Mouse (Mus musculus) ovary, postnatal 14 days (tissue): ENCODE results near the gene Slamf9.

Source experiments
- DNase-seq: peaks from one replicate; pipeline ENCODE4 v3.0.0; 2022; ENCODE audit warnings: low spot score

Gene Slamf9

DNA sequence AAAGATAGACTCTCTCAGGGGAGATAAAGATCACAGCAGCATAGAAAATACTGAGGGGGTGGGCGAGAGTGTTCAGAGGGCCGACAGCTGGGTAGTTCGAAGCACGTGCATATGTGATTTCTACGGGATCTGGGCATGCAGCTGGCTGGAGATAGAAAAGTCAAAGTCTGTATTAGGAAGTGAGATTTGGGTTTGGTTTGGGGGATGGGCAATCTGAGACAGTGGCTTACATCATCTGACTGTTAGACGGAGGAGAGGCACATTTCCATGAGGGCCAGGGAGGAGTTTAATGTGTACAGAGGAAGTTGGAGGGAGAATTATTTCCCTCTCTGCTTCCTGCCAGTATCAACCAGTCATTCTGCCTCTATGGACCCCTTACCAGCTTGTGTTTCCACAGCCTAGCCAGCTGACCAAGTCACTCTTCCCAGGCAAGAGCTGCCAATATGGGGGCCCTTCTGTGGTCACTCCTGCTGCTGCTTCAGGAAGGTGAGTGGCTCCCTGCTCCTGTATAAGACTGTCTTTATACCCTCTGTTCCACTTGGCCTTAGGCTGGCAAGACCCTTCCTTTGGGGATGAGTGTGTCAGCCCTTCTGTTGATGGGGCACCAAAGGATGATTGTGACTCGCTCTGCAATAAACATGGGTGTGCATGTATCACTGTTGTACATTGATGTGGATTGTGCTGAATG lies at the start of gene Slamf9:
Slamf9 (plus strand) TSS at position 305 of the 688 bp plus-strand sequence.
- no peak for DNase-seq

DNA sequence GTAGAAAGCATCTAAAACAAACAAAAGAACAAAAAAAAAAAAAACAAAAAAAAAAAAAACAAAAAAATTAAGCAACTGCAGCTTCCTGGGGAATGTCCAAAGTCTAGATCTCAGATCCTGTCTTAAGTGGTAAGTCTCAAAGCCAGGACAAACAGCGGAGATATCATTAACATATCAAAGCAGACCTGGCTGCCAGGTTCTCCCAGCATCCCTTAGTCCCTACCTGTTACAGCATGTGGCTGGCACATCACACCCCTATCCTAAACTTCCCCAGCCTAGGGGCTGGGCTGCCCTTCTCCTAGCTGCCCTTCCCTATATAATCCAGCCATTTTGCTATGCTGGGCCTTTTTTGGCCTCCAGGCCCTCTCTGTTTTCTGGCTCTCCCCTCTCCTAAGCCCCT lies 48.7 kb upstream of the Slamf9 start:
- no peak for DNase-seq

DNA sequence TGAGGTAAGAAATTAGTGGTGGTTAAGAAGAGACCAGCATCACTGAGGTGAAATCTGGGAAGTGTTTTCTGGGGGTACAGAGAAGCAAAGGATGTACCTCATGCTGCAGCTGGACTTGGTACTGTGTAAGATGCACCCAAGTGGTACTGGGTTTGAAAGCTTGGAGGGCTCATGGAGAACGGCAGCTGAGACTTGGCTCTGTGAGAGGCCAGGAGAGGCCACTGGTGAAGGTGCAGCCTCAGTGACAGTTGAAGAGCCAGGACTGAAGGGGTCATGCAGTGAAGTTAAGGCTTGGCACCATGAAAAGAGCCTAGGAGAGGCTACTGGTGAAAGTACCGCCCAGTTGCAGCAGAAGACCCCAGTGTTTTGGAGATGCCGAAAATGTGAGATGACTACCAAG lies 47.3 kb upstream of the Slamf9 start:
- DNase-seq = no peak

DNA sequence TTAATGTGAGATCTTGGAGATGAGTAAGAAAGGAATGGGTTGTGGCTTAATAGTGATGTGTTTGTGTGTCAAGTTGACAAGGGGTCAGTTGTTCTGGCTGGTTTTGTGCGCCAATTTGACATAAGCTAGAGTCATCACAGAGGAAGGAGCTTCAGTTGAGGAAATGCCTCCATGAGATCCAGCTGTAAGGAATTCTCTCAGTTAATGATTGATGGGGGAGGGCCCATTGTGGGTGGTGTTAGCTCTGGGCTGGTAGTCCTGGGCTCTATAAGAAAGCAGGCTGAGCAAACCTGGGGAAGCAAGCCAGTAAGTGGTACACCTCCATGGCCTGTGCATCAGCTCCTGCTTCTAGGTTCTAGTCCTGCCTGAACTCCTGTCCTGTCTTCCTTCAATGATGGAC lies 46.5 kb upstream of the Slamf9 start:
- no peak for DNase-seq

DNA sequence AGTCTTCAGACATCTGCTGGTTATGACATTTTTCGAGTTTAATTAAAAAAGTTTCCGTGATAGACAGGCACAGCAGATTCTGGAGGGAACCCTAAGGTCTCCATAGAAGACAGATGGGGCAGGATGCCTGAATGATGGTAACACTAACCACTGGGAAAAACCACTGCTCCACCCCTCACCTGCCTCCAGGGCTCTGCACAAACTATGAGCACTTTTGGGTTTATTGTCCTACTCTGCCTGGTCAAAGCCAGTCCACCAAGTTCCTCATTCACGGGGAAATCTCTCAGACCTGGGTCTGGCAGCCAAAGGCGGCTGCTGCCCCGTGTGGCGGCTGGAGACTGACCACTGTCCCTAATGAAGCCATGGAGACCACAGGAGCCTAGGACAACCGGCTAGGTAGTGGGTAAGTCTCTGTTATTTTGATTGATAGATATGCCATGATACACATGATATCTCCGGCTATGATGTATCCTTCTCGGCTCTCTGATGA lies 44.4 kb upstream of the Slamf9 start:
- DNase-seq = no peak

DNA sequence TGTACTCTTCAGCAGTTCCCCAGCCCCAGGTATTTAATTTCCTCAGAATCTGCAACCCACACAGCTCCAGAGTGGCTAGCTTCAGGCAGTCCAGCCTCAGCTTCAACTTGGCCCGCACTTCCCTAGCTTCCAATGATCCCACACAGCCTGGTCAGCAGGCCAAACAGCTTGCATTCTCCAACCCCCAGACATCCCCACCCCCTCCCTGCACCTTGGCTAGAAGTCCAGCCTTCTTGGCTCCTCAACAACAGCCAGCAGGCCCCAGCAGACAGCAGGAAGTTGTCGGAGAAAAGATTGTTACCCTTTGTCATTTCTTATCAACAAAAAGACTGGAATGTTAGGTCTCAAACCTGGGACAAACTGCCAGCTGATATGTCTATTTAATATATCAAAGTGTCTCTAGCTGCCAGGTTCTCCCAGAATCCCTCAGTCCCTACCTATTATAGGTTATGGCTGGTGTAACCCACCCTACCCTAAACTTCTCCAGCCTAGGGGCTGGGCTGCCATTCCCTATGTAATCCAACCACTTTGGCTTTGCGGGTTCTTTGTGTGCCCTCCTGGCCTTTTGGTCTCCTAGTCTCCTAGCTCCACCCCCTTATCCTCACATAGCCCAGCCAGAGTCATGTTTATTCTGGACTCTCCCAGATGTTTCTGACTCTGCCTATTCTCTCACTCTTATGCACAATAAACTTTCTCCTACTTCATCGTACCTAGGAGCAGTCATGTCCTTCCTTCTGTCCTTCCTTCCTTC lies 43.1 kb upstream of the Slamf9 start:
- peak; percentile 45 for DNase-seq

DNA sequence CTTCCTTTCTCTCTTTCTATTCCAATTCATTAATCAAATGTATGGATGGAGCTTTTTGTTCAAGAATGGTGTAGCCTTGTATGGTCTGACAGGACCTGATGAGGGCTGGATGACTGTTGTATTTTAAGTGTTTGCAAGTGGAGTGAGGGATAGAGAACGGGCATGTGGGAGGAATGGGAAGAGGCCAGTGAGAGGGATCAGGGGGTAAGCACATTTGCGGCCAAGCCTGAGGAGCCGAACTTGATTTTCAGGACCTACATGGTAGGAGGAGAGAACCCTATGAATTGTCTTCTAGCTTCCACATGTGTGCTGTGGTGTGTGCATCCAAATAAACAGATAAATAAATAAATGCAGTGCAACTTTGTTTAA lies 42.6 kb upstream of the Slamf9 start:
- no peak for DNase-seq

DNA sequence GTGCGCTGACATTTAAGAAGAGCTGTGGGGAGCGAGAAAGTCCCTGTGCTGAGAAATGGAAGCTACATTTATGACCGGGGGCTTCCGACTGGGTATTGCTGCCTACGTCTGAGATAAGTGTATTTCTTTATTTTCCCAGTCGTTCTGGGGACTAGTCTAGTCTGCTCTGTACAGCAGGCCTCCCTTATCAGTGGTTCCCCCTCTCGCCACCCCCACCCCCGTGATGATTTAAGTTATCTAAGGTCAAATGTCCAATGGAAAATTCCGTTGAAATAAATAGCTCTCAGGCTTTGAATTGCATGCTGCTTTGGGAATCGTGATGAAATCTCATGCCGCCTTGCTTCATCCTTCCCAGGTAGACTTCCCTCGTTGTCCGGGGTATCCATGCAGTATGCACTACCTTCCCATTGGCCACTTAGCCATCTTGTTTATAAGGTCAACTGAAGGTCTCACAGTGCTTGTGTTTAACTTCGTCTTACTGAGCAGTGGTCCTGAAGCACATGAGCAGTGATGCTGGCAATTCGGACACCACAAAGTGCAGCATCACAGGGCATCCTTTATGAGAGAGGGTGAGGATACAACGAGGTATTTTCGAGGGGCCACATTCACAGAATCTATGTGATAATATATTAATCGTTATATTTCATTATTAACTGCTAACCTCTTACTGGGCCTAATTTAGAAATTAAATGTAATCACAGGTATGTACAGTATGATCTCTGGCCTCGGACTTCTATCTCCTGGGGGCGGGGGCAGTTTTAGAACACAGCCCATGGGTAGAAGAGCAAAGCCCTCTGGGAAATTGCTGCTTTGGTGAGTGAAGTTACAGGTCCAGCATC lies 41.9 kb upstream of the Slamf9 start:
- DNase-seq = no peak

DNA sequence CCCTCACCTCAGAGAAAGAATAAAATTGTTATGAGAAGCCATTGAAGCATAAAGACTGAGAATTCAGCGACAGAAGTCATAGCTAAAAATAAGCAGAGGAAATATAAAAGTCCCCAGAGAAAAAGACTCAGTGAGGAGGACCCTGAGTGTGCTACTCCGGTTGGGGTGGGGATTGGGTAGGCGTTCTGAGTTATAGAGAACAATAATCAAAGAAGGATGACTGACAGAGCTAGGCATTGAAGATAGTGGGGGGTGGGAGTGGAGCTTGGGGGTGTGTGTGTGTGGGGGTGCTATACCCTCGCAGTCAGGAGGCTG lies 41.4 kb upstream of the Slamf9 start:
- DNase-seq = no peak

DNA sequence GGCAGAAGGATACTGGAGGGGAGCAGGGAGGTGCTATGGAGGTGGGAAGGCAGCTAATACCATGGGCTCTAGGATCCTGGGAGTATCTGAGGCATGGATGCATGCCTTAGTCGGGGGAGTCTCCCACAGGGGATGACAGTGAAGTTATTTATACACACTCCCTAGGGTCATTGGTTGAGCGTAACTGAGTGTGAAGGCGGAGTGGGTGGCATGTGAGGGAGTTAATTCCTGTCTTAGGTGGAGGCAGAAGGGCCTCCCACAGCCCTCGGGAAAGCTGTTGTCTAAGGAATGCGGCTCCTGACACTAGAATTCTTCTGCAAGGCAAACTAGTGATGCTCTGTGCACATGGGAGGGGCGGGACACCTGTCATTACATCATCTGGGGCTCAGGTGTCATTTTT lies 38.4 kb upstream of the Slamf9 start:
- no peak for DNase-seq

DNA sequence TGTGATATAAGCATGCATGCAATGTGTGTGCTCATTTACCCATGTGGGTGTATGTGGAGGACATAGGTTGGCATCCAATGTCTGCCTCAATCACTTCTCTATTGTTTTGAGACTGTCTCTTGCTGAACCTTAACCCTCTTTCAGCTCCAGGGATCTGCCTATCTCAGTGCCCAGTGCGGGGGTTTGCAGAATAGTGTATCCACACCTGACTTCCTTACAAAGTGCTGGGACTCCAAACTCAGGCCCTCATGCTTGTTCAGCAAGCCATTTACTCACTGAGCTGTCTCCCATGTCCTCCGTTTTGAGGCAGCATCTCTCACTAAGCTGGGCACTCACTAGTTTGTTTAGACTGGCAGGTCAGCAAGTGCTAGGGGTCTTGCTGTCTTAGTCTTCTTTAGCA lies 36.5 kb upstream of the Slamf9 start:
- no peak for DNase-seq

DNA sequence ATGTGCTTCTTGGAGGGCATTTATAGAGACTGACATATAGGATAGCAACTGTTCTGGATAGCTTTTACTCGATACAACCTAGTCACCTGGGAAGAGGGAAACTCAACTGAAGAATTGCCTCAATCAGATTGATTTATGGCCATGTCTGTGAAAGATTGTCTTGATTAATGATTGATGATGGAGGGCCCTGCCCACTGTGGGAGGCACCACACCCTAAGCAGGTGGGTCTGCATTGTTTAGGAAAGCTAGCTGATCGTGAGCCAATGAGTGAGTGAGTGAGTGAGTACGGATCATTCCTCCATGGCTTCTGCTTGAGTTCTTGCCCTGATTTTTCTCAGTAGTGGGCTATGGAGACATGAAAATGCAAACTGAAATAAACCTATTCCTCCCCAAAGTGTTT lies 34.6 kb upstream of the Slamf9 start:
- no peak for DNase-seq

DNA sequence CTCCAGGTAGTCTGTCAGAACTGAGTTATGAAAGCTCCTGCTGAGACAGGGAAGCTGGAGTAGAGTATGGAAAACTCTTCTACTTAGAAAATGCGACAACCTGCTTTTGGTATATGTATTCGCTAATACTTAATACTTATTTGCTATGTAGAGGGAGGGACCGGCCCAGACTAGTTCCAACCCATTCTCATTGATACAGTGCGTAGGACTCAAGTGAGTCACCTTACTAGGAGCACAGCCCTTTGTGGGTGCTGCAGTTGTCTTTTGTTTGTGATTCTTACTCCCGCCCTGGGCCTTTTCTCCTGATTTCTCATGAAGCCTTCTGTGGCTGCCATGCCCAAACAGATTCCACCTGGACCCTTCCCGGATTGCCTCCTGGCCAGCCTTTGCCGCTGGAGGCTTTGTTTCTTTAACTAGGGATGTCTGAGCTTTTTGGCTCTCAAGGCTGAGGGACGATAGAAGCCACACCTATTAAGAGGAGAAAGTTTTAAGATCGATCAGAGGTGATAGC lies 33.2 kb upstream of the Slamf9 start:
- DNase-seq = no peak

DNA sequence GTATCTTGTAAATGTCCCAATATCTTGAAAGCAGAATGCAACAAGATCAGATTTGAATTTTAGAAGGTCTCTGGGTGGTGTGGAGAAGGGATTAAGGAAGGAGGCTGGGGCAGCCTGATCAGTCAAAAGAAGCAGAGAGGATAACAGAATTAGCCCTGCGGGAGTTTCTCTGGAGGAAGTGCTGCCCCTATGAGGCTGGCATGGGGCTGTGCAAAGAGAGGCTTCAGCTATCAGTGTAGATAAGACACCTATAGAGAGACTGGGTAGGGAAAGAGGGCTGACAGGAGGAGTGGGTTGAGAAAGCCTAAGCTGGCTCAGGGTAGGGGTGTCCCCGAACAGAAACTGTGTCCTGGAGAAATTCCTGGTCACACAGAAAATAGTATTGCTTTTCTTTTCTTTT lies 24.9 kb upstream of the Slamf9 start:
- DNase-seq = no peak

DNA sequence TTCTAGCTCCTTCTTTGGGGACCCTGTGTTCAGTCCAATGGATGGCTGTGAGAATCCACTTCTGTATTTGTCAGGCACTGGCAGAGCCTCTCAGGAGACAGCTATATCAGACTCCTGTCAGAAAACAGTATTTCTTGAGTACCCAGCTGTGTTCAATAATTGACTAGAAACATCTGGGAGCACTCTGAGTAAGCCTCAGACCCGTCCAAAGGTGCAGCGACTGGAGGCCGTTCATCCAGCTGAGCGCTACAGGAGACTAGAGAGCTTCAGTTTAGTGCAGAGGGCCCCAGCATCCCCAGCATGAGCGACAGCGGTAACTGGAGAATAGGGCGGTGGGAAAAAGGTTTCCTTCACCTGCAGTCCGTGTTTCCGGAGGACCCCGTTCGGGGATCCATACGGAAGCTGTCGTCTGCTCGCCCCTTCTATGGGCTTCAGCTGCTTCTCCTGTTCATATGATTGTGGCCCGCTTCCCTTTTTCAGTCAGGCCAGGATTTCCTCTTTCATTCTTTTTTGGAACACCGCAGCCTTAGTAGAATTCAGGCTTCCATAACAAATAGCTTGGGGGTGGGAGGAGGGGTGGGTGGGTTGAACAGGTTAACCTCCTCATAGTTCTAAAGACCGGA lies 24.2 kb upstream of the Slamf9 start:
- DNase-seq = no peak

DNA sequence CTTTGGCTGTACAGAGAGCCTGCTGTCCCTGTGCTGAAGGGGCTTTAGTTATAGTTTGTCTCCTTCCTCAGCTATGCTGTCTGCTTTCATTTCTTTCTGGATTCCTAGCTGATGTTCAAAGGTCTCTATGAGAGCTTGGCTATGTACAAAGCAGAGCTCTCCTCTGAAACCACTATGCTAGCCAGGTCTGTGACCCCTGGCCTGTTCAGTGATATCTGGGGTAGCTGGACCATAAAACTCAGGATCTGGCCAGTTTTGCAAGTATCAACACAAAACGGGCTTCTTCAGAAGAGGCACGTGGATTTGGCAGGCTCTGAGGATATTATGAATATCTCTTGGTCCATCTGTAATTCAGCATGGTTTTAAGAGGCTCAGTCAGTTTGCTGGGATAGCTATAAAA lies 22.2 kb upstream of the Slamf9 start:
- DNase-seq = no peak

DNA sequence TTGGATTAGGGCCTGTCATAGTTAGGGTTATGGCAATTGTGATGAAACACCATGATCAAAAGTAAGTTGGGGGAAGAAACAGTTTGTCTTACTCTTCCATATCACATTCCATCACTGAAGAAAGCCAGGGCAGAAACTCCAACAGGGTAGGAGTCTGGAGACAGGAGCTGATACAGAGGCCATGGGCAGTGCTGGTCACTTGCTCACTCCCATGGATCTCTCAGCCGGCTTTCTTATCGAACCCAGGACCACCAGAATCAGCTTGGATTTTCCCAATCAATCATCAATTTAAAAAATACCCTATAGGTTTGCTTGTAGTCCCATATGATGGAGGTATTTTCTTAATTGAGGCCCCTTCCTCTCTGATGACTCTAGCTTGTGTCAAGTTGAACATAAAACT lies 21.3 kb upstream of the Slamf9 start:
- DNase-seq = no peak

DNA sequence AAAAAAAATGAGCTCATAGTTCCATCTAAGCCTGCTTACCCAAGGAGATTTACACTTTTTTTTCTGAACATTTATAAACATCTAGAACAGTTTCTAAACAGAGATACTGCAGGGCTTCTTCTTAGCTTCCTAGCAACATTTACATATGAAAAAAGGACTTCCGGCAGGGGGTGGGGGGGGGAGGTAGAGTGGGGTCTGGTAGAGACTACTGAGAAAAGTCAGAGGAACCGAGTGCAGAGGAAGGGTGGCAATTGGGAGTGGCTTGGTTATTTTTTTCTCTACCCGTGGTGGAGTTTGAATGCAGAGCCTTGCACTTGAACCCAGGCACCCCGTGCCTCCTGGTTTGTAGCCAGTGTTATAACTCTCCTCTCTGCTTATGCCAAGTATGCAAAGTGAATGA lies 19.7 kb upstream of the Slamf9 start:
- DNase-seq = no peak

DNA sequence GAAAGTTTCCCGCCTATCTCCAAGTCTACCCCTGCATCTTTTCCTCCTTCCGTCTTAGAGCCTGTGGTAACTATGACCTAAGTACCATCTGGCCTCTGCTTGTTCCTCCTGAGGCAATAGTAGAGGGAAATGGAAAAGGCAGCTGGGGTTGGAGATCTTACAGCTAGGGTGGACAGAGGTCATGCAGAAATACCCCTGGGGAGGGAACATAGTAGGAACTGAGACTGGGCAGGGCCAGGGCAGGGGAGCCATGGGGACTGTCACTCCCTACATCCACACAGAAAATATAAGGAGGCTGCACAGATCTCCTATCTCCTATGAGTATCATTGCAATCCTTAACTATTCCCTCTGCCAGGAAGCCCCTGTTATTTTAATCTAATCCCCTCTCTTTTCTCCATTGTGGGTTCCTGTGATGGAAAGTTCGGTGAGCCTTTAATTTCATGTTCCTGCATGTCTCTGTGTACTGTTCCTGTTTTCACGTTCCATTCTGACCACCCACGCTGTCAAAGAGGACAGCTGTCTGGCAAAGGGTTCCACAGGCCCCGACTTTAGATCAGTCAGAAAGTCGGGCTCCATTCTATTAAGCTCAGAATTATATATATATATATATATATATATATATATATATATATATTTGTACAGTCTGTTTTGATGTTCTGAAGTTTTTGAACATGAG lies 19.0 kb upstream of the Slamf9 start:
- DNase-seq = no peak

DNA sequence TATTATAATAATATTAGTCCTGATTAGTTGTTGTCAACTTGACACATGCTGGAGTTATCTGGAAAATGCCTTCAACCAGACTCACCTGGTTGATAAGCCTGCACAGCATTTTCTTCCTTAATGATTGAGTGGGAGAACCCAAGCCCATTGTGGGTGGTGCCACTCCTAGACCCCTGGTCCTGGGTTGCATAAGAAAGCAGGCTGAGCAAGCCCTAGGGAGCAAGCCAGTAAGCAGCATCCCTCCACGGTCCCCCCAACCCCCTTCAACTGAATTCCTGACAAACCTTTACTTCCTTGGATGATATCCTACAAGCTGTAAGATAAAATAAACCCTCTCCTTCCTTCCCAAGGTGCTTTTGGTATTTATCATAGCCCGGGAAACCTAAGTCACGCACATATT lies 18.0 kb upstream of the Slamf9 start:
- no peak for DNase-seq

DNA sequence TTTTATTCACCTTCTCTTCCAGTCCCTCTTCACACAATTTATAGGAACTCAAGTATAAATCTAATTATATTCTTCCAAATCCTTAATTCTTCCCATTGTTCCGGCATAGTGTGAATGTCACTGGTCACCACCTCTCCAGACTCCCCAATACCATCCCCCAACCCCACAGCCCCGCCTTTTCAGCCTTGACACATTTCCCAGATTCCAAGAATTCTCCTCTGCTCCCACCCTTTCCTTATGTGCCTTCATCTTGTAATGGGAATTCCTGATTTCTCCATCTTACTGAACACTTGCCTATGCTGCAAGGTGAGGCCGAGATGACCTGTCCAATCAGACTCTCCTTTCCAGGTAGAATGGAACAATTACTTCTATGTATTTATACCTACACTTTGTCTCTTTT lies 17.1 kb upstream of the Slamf9 start:
- no peak for DNase-seq

DNA sequence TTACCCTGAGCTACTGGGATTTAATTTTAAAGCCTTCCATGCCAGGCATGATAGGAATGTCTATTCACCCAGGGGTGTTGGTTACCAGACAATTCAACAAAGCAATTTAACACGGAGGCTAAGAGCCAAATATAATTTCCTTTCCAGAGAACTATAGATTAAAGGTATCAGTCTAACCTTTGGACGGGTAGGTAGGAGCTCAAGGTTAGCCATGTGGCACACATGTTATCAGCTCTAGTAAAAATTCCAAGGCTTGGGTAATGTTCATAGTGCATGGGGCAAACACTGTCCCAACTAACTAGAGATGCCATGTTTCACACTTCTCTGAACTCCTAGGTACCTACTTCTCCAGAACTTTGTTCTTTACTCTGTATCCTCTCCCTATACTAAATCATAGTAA lies 13.6 kb upstream of the Slamf9 start:
- no peak for DNase-seq
